Mouse (Mus musculus): ENCODE data around the gene Morn3.

The Morn3 gene

DNA sequence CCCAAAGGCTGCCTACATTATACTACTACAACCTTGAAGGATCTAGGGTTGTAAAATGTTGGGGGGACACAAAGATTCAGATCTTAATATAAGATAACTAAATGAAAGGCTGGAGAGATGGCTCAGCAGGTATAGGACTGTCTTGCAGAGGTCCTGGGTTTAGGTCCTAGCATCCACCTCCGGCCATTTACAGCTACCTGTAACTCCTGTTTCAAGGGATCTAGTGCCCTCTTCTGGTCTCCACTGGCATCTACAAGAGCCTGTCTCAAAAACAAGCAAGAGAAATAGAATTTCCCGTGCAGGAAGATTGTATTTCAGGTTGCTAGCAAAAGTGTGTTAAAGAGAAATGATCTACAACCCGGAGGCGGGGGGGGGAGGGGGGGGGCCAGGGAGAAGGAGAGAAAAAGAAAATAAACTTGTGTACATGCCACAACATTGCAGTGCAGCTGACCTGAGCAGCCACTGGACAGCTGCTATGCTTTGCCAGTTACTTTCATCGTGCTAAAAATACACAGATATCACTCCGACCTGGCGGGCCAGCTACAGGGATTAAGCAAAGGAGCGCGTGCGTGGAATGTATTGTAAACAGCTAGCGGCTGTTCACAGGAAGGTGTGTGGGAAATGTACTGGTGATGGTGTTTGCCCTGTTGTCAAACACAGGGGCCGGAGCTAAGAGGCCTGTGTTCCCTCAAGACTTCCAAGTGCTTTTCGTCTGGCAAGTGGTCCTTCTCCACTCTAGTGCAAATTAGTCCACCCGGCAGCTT, 13.1 kb upstream of the Morn3 start:
- DNase-seq (ENCODE audit: low spot score): peak; percentile 65

- DNase-seq (ENCODE audit: low spot score): no peak
Observed at GRCm38 (mm10) chr5:123058251-123059102, 11.7 kb upstream of the Morn3 start.

- peak; percentile 100 for DNase-seq (ENCODE audit: low spot score)
Observed at GRCm38 (mm10) chr5:123057366-123058250, 10.8 kb upstream of the Morn3 start.

GRCm38 (mm10) chr5:123051736-123052135, 4.9 kb upstream of the Morn3 start:
- no peak for DNase-seq (ENCODE audit: low spot score)

- DNase-seq (ENCODE audit: low spot score): no peak
Observed at GRCm38 (mm10) chr5:123050918-123051317, 4.1 kb upstream of the Morn3 start.

DNA sequence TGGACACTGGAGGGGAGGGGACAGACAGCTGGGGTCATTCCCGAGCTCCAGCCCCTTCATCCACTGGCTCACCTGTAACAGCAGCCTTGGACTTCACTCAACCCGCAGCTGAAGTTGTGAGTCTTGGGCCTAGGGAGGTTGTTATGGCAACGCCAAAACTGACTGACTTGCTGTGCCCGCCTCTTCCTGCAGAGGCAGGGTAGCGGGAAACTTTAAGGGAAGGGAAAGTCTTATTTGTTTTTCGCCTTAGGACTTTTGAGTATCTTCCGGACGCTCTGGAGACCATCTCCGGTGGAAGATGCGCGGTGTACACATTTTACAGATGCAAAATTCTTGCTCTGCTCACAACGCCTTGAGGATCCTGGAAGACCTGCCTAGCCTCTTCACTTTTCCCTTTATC, 2.5 kb upstream of the Morn3 start:
- peak; percentile 89 for DNase-seq (ENCODE audit: low spot score)

GRCm38 (mm10) chr5:123045561-123046295, 1.1 kb downstream of the Morn3 start:
- peak; percentile 85 for DNase-seq (ENCODE audit: low spot score)

- DNase-seq (ENCODE audit: low spot score): no peak
Observed at GRCm38 (mm10) chr5:123043856-123044255, 3.0 kb downstream of the Morn3 start.

GRCm38 (mm10) chr5:123040796-123041195, 6.0 kb downstream of the Morn3 start:
- no peak for DNase-seq (ENCODE audit: low spot score)

DNA sequence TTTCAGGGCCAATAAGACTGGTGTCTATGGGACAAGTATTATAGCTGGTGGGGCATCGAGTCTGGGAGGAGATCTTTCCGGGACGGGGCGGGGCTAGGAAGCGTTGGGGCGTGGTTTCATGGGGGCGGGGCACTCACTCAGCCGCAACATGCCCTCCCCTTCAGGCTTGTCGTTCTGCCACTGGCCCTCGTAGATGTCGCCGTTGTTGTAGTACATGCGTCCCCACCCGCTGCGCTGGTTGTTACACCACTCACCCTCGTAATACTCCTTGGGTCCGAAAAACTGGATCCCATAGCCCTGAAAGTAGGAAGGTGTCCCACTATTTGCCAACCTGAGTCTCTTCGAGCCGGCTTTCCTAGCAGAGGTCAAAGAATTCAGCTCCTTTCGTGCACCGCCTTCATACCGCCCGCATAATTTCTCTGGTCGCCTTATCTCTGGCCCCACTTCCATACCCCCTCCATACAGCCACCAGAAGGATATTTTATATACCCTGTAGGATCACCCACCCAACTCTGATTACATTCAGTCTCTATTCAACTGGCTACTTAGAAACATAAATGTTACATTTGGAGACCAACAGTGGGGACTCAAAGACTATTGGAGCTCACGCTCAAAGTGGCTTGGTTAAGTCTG, 7.6 kb downstream of the Morn3 start:
- peak; percentile 72 for DNase-seq (ENCODE audit: low spot score)

DNA sequence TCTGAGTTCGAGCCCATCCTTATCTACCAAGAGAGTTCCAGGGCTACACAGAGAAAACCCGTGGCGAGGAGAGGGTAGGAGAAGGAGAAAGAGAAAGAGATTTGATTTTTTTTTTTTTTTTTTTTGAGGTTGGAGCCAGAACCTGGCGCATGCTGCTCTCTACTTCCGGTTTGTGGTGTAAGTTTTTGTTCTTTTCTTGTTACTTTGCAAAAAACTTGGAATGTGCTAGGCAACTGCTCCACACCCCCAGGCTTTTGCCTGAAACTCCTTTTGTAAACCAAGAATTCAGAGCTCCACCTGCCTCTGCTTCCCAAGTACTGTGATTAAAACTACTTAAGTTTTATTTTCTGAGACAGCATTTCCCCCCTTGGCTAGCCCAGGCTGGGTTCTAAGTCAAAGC, 8.7 kb downstream of the Morn3 start:
- DNase-seq (ENCODE audit: low spot score): no peak

DNA sequence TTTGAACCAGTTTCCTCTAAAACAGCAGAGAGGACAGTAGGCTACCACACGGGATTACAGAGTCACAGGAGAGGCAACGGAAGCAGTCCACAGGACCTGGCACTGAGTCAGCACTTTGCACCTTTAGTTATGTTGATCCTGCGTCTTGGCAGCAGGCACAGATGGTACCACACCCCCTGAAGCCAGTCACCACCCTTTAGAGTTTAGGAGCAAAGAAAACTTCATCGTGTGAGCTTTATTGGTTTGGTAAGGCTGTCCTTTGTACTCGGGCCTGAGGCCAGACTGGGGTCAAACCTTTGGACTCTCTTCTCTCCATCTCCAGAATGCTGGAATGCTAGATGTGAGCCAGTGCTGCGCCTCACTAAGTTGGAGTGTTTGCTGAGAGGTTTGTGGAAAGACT, 11.3 kb downstream of the Morn3 start:
- no peak for DNase-seq (ENCODE audit: low spot score)

- DNase-seq (ENCODE audit: low spot score): no peak
Observed at GRCm38 (mm10) chr5:123035089-123035488, 11.7 kb downstream of the Morn3 start.

- DNase-seq (ENCODE audit: low spot score): no peak
Observed at GRCm38 (mm10) chr5:123033646-123034160, 13.1 kb downstream of the Morn3 start.

DNA sequence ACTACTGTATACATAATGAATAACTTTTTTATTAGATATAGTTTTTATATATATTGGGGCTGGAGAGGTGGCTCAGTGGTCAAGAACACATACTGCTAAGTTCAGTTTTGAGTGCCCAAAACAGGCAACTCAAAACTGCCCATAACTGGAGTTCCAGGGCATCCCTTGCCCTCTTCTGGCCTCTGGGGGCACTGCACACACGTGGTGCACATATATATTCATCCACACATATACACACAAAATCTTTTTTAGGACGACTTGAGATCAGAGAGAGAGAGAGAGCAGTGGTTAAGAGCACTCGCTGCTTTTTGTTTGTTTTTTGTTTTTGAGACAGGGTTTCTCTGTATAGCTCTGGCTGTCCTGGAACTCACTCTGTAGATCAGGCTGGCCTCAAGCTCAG, 15.5 kb downstream of the Morn3 start:
- DNase-seq (ENCODE audit: low spot score): no peak

DNA sequence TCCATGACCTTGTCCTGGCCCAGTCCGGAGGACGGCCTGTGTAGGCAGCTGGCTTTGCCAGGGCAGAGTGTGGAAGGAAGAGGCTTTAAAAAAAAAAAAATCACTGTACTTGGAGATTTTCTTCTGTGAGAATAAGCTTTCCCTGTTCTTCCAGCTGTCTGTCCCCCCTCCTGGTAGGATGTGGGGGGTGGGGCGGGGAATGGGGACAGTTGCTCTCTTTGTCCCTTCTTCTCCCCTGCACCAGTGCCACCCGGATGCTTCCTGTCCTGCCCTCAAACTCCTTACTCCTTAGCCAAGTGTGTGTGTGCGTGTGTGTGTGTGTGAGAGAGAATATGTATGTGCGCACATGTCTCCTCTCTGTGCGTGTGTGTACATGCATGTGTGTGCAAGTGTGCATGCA, 17.1 kb downstream of the Morn3 start:
- DNase-seq (ENCODE audit: low spot score): no peak

- no peak for DNase-seq (ENCODE audit: low spot score)
Observed at GRCm38 (mm10) chr5:123027436-123027835, 19.4 kb downstream of the Morn3 start.

DNA sequence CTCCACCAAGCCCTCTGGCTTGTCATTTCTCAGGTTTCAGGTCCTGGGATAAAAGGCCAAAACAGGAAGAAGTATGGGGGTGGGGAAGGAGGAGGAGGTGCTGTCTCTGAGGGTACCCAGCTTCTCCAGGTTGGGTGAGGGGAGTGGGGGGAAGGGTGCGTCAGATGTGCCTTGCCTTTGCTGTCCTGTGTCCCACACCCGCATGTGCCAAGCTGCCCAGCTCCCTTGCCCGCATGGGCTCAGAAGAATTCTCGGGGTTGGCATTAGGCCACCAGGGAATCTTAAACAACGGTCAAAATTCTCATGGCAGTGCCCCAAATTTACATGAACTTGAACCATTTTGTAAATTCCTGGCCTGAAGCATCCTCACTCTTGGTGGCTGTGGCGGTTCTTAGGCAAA, 20.4 kb downstream of the Morn3 start:
- DNase-seq (ENCODE audit: low spot score): no peak

DNA sequence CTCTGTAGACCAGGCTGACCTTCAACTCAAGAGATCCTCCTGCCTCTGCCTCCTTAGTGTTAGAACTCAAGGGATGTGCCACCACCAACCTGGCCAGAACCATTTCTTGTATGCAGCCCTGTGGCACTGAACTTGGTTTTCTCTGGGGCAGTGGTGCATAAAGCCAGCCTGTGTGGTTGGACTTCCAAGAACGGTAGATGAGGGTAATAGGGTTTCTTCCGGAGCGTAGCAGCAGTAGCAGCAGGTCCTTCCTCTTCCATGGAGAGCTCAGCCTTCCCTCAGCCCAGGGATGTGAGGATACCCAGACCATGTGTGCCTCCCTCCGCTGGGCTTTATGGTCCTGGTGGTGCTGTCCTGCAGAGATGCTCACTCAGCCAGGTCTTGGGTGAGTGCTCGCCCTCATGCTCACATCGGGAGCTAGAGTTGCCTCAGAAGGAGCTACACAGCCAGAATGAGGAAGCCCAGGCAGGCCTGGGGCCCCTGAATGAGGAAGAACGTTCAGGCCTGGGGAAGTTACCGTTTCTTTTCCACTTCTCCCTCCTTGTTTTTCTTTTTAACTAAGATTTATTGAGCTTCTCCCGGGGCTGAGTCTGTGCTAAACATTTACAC, 21.7 kb downstream of the Morn3 start:
- DNase-seq (ENCODE audit: low spot score): no peak

DNA sequence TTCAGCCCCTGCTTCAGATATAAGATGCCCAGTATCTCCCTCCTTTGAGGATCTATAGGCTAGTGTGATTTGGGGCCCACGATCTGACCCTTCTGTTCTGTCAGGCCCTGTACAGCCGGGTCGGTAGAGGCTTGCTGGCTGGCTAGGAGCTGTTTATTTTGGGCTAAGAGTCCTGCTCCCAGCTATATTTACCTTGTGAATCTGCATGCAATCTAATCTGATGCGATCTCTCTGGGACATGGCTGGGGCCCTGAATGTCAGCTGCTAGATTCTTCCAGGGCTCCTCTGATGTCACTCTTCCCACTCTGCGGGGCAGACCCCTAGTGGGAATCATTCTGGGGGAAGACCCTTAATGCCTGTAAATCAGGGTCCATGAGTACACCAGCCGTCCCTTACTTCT, 22.5 kb downstream of the Morn3 start:
- DNase-seq (ENCODE audit: low spot score): no peak
